Mouse (Mus musculus) right cerebral cortex, postnatal 14 days (tissue): ENCODE data around the gene Apof.

Experiments
- DNase-seq: peaks from one replicate; pipeline ENCODE4 v3.0.0; 2022

The Apof gene

GRCm38 (mm10) chr10:128302357-128302756 is 33.9 kb downstream of the Apof start:
- DNase-seq = no peak

GRCm38 (mm10) chr10:128302785-128303125 is 34.3 kb downstream of the Apof start:
- DNase-seq = no peak

- DNase-seq = peak; percentile 98
These were observed 34.9 kb downstream of the Apof start, which contains the start of gene Pan2 for GRCm38 (mm10) chr10:128303126-128304021. Pan2 (plus strand) TSS chr10:128303335.

GRCm38 (mm10) chr10:128309654-128310053 is 41.2 kb downstream of the Apof start:
- no peak for DNase-seq

GRCm38 (mm10) chr10:128310177-128310576 is 41.7 kb downstream of the Apof start:
- DNase-seq = peak; percentile 46

GRCm38 (mm10) chr10:128310902-128311301 is 42.4 kb downstream of the Apof start:
- DNase-seq = no peak

GRCm38 (mm10) chr10:128315578-128315977 is 47.1 kb downstream of the Apof start:
- DNase-seq = no peak
